Mouse (Mus musculus) hindbrain, embryonic 16.5 days (tissue): ENCODE data around the gene Gm49601. TPM values are rescaled to one million over a fixed set of nuclear protein-coding genes. Genes with fewer than 3 reads are reported as not detected.

Source experiments
- ATAC-seq: fragments of 200-750 bp; cut with Nextera tagmentation; 2 replicates; pipeline ENCODE4 v1.8.0; 2017; ENCODE audit warnings: moderate TSS enrichment, moderate library complexity
- H3K27ac ChIP-seq: fragments of 300-500 bp; sonication (generic); 2 replicates; pipeline ENCODE4 v1.5.1; 2014; ENCODE audit warnings: low read depth, mild to moderate bottlenecking, control low read depth, low read length, moderate library complexity
- H3K27me3 ChIP-seq: fragments of 300-500 bp; sonication (generic); replicated peaks from 2 replicates; pipeline ENCODE4 v1.6.1; 2014; ENCODE audit warnings: low read length; ENCODE audit not compliant: control insufficient read depth, insufficient read depth
- H3K36me3 ChIP-seq: fragments of 300-500 bp; sonication (generic); 2 replicates; pipeline ENCODE4 v1.6.1; 2014; ENCODE audit warnings: mild to moderate bottlenecking, low read length, moderate library complexity, mixed read lengths; ENCODE audit not compliant: control insufficient read depth, insufficient read depth
- H3K4me1 ChIP-seq: fragments of 300-500 bp; sonication (generic); 2 replicates; pipeline ENCODE4 v1.6.1; 2014; ENCODE audit warnings: low read depth, low read length; ENCODE audit not compliant: control insufficient read depth, insufficient read depth
- H3K4me2 ChIP-seq: fragments of 300-500 bp; sonication (generic); 2 replicates; pipeline ENCODE4 v1.6.1; 2014; ENCODE audit warnings: mild to moderate bottlenecking, low read length, control low read depth, moderate library complexity
- H3K4me3 ChIP-seq: fragments of 300-500 bp; sonication (generic); 2 replicates; pipeline ENCODE4 v1.5.1; 2014; ENCODE audit warnings: mild to moderate bottlenecking, low read length, control low read depth, moderate library complexity
- H3K9ac ChIP-seq: fragments of 300-500 bp; sonication (generic); 2 replicates; pipeline ENCODE4 v1.6.1; 2014; ENCODE audit warnings: low read depth, mild to moderate bottlenecking, control low read depth, low read length, moderate library complexity
- H3K9me3 ChIP-seq: fragments of 300-500 bp; sonication (generic); 2 replicates; pipeline ENCODE4 v1.6.1; 2014; ENCODE audit warnings: mild to moderate bottlenecking, low read length, moderate library complexity; ENCODE audit not compliant: control insufficient read depth
- WGBS: fragments of 180-500 bp; shearing (Covaris S2); extraction: QIAGEN DNeasy Blood & Tissue Kit; methylation state at CpG from one replicate; pipeline ENCODE4 v1.1.7; 2014; 5-methylcytosine and 5-hydroxymethylcytosine counted together
- polyA plus RNA-seq: library from polyadenylated mRNA; unstranded; fragments of >200 nt; fragmentation: Nextera tagmentation; extraction: Ambion mirVana; gene quantifications from 2 replicates; pipeline ENCODE4 v1.2.1, GENCODE M21; 2015

Gene Gm49601
- polyA plus RNA-seq, 1 experiment from 2014 or later, result 22.6 TPM

GRCm38 (mm10) chr16:18644485-18644884 lies 18.3 kb upstream of the Gm49601 start:
- WGBS, result 73% methylated on average over 4 of the region's 4 CpGs
- no peak overlapping the region for H3K4me3 ChIP-seq
- H3K4me1 ChIP-seq, result no peaks in the 10 kb centered on the region
- no peaks in the 10 kb centered on the region for H3K9me3 ChIP-seq
- no peak for ATAC-seq
- H3K27ac ChIP-seq, result no peak overlapping the region
- no peaks in the 10 kb centered on the region for H3K27me3 ChIP-seq
- no peaks in the 10 kb centered on the region for H3K36me3 ChIP-seq
- no peak overlapping the region for H3K9ac ChIP-seq
- H3K4me2 ChIP-seq, result no peak overlapping the region

GRCm38 (mm10) chr16:18643406-18643998 lies 17.3 kb upstream of the Gm49601 start:
- Histone ChIP-seq H3K9me3 (no peaks in the 10 kb centered on the region), H3K27me3 (no peaks in the 10 kb centered on the region), H3K4me3 (no peak overlapping the region), H3K27ac (no peak overlapping the region), H3K4me2 (no peak overlapping the region), H3K36me3 (no peaks in the 10 kb centered on the region), H3K9ac (no peak overlapping the region), H3K4me1 (no peaks in the 10 kb centered on the region)
- 84% methylated on average over 11 of the region's 11 CpGs for WGBS
- no peak for ATAC-seq

GRCm38 (mm10) chr16:18642897-18643296 lies 16.7 kb upstream of the Gm49601 start:
- no peaks in the 10 kb centered on the region for H3K4me1 ChIP-seq
- no peak overlapping the region for H3K4me2 ChIP-seq
- no peak overlapping the region for H3K4me3 ChIP-seq
- no peak overlapping the region for H3K9ac ChIP-seq
- no peak overlapping the region for H3K27ac ChIP-seq
- no peaks in the 10 kb centered on the region for H3K36me3 ChIP-seq
- no peak for ATAC-seq
- H3K9me3 ChIP-seq, result no peaks in the 10 kb centered on the region
- no peaks in the 10 kb centered on the region for H3K27me3 ChIP-seq
- 87% methylated on average over 4 of the region's 4 CpGs for WGBS

GRCm38 (mm10) chr16:18642291-18642690 lies 16.1 kb upstream of the Gm49601 start:
- H3K9ac ChIP-seq, result no peak overlapping the region
- H3K4me3 ChIP-seq, result no peak overlapping the region
- no peak for ATAC-seq
- no peaks in the 10 kb centered on the region for H3K36me3 ChIP-seq
- 59% methylated on average over 7 of the region's 7 CpGs for WGBS
- H3K4me1 ChIP-seq, result no peaks in the 10 kb centered on the region
- no peak overlapping the region for H3K27ac ChIP-seq
- H3K27me3 ChIP-seq, result no peaks in the 10 kb centered on the region
- no peak overlapping the region for H3K4me2 ChIP-seq
- H3K9me3 ChIP-seq, result no peaks in the 10 kb centered on the region

- Histone ChIP-seq H3K27ac (no peak overlapping the region), H3K4me3 (no peak overlapping the region), H3K36me3 (no peaks in the 10 kb centered on the region), H3K9me3 (no peaks in the 10 kb centered on the region), H3K9ac (no peak overlapping the region), H3K27me3 (no peaks in the 10 kb centered on the region), H3K4me2 (no peak overlapping the region), H3K4me1 (no peaks in the 10 kb centered on the region)
- no peak for ATAC-seq
- 90% methylated on average over 1 of the region's 1 CpGs for WGBS
Observed at GRCm38 (mm10) chr16:18639382-18639929, 13.2 kb upstream of the Gm49601 start.

GRCm38 (mm10) chr16:18638396-18638795 lies 12.2 kb upstream of the Gm49601 start:
- Histone ChIP-seq H3K36me3 (no peaks in the 10 kb centered on the region), H3K9ac (no peak overlapping the region), H3K4me3 (no peak overlapping the region), H3K9me3 (no peaks in the 10 kb centered on the region), H3K4me1 (no peaks in the 10 kb centered on the region), H3K27me3 (no peaks in the 10 kb centered on the region), H3K4me2 (no peak overlapping the region), H3K27ac (no peak overlapping the region)
- no peak for ATAC-seq
- 54% methylated on average over 2 of the region's 2 CpGs for WGBS

- ATAC-seq, result no peak
- no peaks in the 10 kb centered on the region for H3K9me3 ChIP-seq
- H3K4me3 ChIP-seq, result no peak overlapping the region
- WGBS, result 52% methylated on average over 3 of the region's 3 CpGs
- H3K36me3 ChIP-seq, result no peaks in the 10 kb centered on the region
- H3K4me2 ChIP-seq, result no peak overlapping the region
- H3K27ac ChIP-seq, result no peak overlapping the region
- no peaks in the 10 kb centered on the region for H3K4me1 ChIP-seq
- H3K9ac ChIP-seq, result no peak overlapping the region
- no peaks in the 10 kb centered on the region for H3K27me3 ChIP-seq
Observed at GRCm38 (mm10) chr16:18636804-18637203, 10.6 kb upstream of the Gm49601 start.

- Histone ChIP-seq H3K36me3 (no peaks in the 10 kb centered on the region), H3K4me2 (no peak overlapping the region), H3K4me1 (no peaks in the 10 kb centered on the region), H3K9ac (no peak overlapping the region), H3K27ac (no peak overlapping the region), H3K9me3 (no peaks in the 10 kb centered on the region), H3K4me3 (no peak overlapping the region), H3K27me3 (no peaks in the 10 kb centered on the region)
- no peak for ATAC-seq
- 80% methylated on average over 5 of the region's 5 CpGs for WGBS
Observed at GRCm38 (mm10) chr16:18636401-18636800, 10.2 kb upstream of the Gm49601 start.

GRCm38 (mm10) chr16:18633333-18633732 lies 7.1 kb upstream of the Gm49601 start:
- ATAC-seq, result no peak
- Histone ChIP-seq H3K4me3 (no peak overlapping the region), H3K27ac (no peak overlapping the region), H3K27me3 (no peaks in the 10 kb centered on the region), H3K9ac (no peak overlapping the region), H3K36me3 (no peaks in the 10 kb centered on the region), H3K4me2 (no peak overlapping the region), H3K4me1 (peaks cover 7% of the 10 kb centered on the region), H3K9me3 (no peaks in the 10 kb centered on the region)
- 27% methylated on average over 1 of the region's 1 CpGs for WGBS
